Mouse (Mus musculus): ENCODE measurements around the gene Ccer2. TPM values are rescaled to one million over a fixed set of nuclear protein-coding genes. Genes with fewer than 3 reads are reported as not detected.

Gene Ccer2
- total RNA-seq, 2 experiments from 2014 or later = not detected

- peak; percentile 97 for ATAC-seq (ENCODE audit: poor library complexity, severe bottlenecking)
Observed at GRCm38 (mm10) chr7:28741709-28742438, 14.1 kb upstream of the Ccer2 start, which contains the start of the genes Mrps12 and Sars2. Gene Mrps12 (minus strand): TSS chr7:28741820. Gene Sars2 (plus strand): TSS chr7:28741992.

- no peak for ATAC-seq (ENCODE audit: poor library complexity, severe bottlenecking)
Observed at GRCm38 (mm10) chr7:28749935-28750334, 6.0 kb upstream of the Ccer2 start.

GRCm38 (mm10) chr7:28758623-28759022, 2.6 kb downstream of the Ccer2 start:
- ATAC-seq (ENCODE audit: poor library complexity, severe bottlenecking) = no peak

DNA sequence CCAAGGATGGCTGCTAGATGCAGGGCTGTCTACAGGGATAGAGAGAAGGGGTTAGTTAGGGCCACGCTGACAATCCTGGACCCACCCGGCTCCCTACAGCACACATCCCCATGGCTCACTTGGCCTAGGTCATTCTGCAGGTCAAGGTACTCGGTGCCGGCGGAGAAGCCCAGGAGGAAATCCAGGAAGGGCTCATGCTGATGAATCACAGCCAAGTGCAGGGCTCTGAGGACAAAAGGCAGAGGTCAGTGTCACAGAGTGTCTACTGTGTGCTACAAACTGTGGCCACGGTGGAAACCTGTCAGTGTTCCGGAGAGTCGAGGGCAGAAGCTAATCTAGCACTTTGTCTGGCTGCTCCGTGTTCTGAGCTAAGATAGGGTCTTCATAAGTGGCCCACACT, 5.9 kb downstream of the Ccer2 start:
- no peak for ATAC-seq (ENCODE audit: poor library complexity, severe bottlenecking)

DNA sequence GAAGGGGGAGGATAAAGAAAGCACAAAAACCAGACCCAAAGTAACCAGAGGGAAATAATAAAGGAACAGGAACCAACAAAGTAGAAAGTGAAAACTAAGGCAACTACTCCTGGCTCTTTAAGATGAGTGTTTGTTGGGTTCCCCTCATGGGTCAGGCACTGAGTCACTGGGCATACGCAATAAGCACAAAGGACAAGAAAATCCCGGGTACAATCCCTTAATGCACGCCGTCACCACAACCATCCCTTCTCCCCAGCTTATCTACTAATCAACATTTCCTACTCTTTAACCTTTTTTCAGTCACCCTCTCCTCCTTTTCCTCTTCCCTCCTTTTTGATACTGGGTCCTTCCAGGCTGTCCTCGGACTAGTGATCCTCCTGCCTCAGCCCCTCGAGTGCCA, 9.2 kb downstream of the Ccer2 start:
- ATAC-seq (ENCODE audit: poor library complexity, severe bottlenecking) = no peak; the same call in 1 of the 2 replicates

- ATAC-seq (ENCODE audit: poor library complexity, severe bottlenecking) = peak; percentile 96
Observed at GRCm38 (mm10) chr7:28766173-28766879, 10.4 kb downstream of the Ccer2 start, which contains the start of gene Sirt2. Gene Sirt2 (plus strand): TSS chr7:28766735.

DNA sequence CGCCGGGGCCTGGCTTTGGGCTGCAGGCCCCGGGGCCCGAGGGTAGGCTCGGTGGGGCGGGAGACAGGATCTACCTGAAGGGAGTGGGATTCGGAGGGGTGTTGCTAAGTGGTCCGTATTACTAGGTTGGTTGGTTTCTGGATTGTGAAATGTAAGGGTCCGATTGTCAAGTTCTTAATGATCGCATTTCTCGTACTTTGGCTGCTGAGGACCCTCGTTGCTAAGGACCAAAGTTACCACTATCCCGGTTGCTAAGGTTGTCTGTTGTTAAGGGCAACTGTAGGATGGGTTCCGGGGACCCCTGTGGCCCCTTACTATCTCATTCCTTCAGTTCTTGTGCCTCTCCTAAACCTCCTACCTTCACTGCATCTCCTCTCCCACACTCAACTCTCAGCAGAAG, 10.9 kb downstream of the Ccer2 start:
- ATAC-seq (ENCODE audit: poor library complexity, severe bottlenecking) = no peak

- no peak for ATAC-seq (ENCODE audit: poor library complexity, severe bottlenecking)
Observed at GRCm38 (mm10) chr7:28767462-28767965, 11.5 kb downstream of the Ccer2 start, which contains the start of gene Nfkbib. Gene Nfkbib (minus strand): TSS chr7:28767512.

GRCm38 (mm10) chr7:28769414-28769958, 13.5 kb downstream of the Ccer2 start:
- no peak for ATAC-seq (ENCODE audit: poor library complexity, severe bottlenecking)

DNA sequence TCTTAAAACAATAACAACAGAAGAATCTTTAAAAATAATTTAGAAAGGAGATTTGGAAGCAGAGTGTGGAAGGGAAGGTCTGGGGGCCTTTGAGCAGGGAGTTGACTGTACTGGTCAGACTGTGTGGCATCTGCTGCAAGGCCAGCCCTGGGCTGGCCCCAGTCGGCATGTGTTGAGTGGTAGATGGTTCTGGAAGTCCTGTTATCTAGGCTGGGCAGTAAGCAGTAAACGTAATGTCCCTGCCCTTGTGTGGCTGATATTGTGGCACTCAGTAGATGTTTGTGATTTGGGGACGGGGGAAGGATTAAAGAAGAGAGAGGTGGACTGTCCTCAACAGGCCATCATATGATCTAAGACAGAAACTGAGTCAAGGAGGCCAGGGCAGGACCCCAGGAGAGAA, 14.3 kb downstream of the Ccer2 start:
- ATAC-seq (ENCODE audit: poor library complexity, severe bottlenecking) = no peak

GRCm38 (mm10) chr7:28771867-28772266, 15.9 kb downstream of the Ccer2 start:
- no peak for ATAC-seq (ENCODE audit: poor library complexity, severe bottlenecking)

GRCm38 (mm10) chr7:28773163-28773562, 17.2 kb downstream of the Ccer2 start:
- ATAC-seq (ENCODE audit: poor library complexity, severe bottlenecking) = peak; percentile 90

DNA sequence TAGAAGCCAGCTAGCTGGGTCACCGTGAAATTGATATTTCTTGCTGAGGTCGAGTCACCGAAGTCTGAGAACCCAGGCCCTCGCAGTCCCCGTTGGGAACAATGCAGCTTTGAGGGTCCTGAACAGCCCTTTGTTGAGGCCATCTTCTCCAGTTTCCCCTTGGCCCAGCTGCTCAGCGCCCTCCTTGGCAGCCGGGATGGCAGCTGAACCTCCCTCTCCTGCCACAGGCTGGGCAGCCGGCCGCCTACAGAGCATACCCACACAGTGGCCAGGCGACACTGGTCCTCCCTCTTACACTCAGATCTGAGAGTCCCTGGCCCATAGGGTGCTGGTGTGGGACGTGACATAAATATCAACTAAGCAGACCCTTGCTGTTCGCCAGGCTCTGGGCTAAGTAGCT, 18.2 kb downstream of the Ccer2 start:
- no peak for ATAC-seq (ENCODE audit: poor library complexity, severe bottlenecking)

- ATAC-seq (ENCODE audit: poor library complexity, severe bottlenecking) = no peak
Observed at GRCm38 (mm10) chr7:28775129-28775528, 19.2 kb downstream of the Ccer2 start.

DNA sequence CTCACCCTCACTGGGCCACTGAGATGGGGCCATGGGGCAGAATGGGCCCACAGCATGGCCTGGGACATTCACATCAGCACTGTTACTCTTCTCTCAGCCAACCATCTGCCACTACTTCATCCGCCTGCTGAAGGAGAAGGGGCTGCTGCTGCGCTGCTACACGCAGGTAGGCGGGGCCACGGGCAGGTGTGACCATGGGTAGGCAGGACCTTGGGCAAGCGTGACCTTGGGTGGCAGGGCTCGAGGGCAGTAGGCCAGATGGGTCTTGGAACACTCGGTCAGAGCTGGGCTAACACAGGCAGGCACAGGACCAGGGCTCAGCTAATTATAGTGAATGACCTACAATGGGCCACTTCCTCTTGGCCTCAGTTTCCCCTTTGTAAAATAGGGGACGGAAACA, 22.9 kb downstream of the Ccer2 start:
- ATAC-seq (ENCODE audit: poor library complexity, severe bottlenecking) = no peak

DNA sequence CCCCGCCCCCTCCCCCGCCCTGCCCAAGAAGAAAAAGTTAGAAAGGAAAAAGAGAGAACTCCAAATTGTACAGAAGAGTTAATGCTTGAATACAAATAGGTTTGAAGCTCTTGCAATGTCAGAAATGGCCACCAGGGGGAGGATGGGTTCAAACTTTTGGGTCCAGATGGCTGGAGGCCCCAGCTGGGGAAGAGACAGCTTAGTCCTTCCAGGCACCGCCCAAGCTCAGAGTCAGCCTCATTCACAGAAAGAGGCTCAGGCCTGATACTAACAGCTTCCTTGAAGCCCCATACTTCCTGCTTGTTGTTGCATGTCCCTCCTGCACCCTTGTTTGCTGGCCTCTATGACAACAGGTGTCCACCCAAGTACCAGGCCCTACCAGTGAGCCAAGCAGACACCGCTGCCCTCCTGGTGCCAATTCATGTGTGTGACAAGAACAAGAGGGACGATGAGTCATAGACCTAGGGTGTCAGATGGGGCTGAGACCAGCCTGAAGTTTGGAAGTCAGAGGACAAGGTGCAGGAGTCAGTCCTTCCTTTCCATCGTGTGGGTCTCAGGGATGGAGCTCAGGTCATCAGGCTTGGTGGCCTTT, 24.2 kb downstream of the Ccer2 start:
- peak; percentile 79 for ATAC-seq (ENCODE audit: poor library complexity, severe bottlenecking)

- peak; percentile 34 for ATAC-seq (ENCODE audit: poor library complexity, severe bottlenecking)
Observed at GRCm38 (mm10) chr7:28780857-28781256, 24.9 kb downstream of the Ccer2 start.

GRCm38 (mm10) chr7:28781261-28781663, 25.3 kb downstream of the Ccer2 start:
- ATAC-seq (ENCODE audit: poor library complexity, severe bottlenecking) = peak; percentile 92

DNA sequence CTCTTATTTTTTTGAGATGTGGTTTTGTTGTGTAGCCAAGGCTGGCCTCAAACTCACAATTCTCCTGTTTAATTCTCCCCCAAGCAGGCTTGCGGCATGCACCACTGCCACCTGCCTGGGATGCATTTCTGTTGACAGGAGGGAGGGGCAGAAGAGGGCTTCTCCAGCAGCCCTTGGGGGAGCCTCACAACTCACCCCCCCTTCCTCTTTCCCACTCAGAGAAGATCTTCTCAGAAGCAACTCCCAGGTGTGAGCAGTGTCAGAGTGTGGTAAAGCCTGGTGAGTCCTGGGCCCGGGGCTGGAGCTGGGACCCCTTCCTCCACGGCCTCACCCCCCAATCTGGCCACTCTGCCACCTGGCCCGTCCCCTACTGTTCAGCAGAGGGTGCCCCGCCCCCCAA, 29.2 kb downstream of the Ccer2 start:
- ATAC-seq (ENCODE audit: poor library complexity, severe bottlenecking) = no peak

DNA sequence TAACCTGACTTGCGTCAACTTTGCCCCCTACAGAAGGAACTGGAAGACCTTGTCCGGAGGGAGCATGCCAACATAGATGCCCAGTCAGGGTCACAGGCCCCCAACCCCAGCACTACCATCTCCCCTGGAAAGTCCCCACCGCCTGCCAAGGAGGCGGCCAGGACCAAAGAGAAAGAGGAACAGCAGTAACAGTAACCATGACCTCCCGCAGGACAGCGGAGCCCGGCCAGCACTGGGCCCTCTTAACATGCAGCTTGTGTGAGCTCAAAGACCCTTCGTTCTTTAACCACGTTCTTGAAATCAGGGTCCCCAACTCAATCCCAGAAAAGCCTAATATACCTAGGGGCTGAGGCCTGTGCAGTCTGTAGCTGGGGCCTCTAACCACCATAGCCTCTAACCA, 31.9 kb downstream of the Ccer2 start:
- no peak for ATAC-seq (ENCODE audit: poor library complexity, severe bottlenecking)

Data from megakaryocyte, adult 5-6 weeks (primary cell).